Mouse (Mus musculus) lung, postnatal 0 days (tissue): Measurements from ENCODE around the gene Slc15a3.

Source experiments
- CTCF ChIP-seq: IDR thresholded peaks from 2 replicates; pipeline ENCODE4 v1.5.1; 2016; ENCODE audit warnings: antibody characterized with exemption, mild to moderate bottlenecking
- EP300 ChIP-seq: IDR thresholded peaks from 2 replicates; pipeline ENCODE4 v1.6.1; 2016; ENCODE audit warnings: antibody characterized with exemption, mild to moderate bottlenecking, control low read depth

- TF ChIP-seq EP300, result no peak
- no peak for TF ChIP-seq CTCF
These were observed 23.1 kb upstream of the Slc15a3 start for GRCm38 (mm10) chr19:10816462-10816861.
